Mouse (Mus musculus) heart, embryonic 15.5 days (tissue): ENCODE results near the gene Slc38a4. TPM values are rescaled to one million over a fixed set of nuclear protein-coding genes. Genes with fewer than 3 reads are reported as not detected.

Source experiments
- ATAC-seq: fragments of 200-750 bp; cut with Nextera tagmentation; replicated peaks from 2 replicates; pipeline ENCODE4 v1.8.0; 2017; ENCODE audit warnings: low read depth, moderate TSS enrichment; ENCODE audit not compliant: insufficient number of reproducible peaks, insufficient read depth, low FRiP score
- H3K27ac ChIP-seq: fragments of 300-500 bp; sonication (generic); 2 replicates; pipeline ENCODE4 v1.5.1; 2015; ENCODE audit warnings: mild to moderate bottlenecking, inconsistent platforms
- H3K27me3 ChIP-seq: fragments of 300-500 bp; sonication (generic); 2 replicates; pipeline ENCODE4 v1.6.1; 2015; ENCODE audit warnings: inconsistent platforms
- H3K36me3 ChIP-seq: fragments of 300-500 bp; sonication (generic); 2 replicates; pipeline ENCODE4 v1.6.1; 2015; ENCODE audit warnings: mild to moderate bottlenecking, inconsistent platforms
- H3K4me1 ChIP-seq: fragments of 300-500 bp; sonication (generic); replicated peaks from 2 replicates; pipeline ENCODE4 v1.6.1; 2015; ENCODE audit warnings: inconsistent platforms
- H3K4me2 ChIP-seq: fragments of 300-500 bp; sonication (generic); 2 replicates; pipeline ENCODE4 v1.6.1; 2015; ENCODE audit warnings: inconsistent platforms, mild to moderate bottlenecking, moderate library complexity
- H3K4me3 ChIP-seq: fragments of 300-500 bp; sonication (generic); 2 replicates; pipeline ENCODE4 v1.5.1; 2015; ENCODE audit warnings: mild to moderate bottlenecking, inconsistent platforms
- H3K9ac ChIP-seq: fragments of 300-500 bp; sonication (generic); 2 replicates; pipeline ENCODE4 v1.6.1; 2015; ENCODE audit warnings: mild to moderate bottlenecking, inconsistent platforms
- H3K9me3 ChIP-seq: fragments of 300-500 bp; sonication (generic); replicated peaks from 2 replicates; pipeline ENCODE4 v1.6.1; 2016; ENCODE audit warnings: inconsistent platforms
- WGBS: fragments of 180-500 bp; shearing (Covaris S2); methylation state at CpG from one replicate; pipeline ENCODE4 v1.1.7; 2015; ENCODE audit warnings: mixed read lengths; 5-methylcytosine and 5-hydroxymethylcytosine counted together
- polyA plus RNA-seq: library from polyadenylated mRNA; unstranded; fragments of >200 nt; fragmentation: Nextera tagmentation; extraction: Ambion mirVana; gene quantifications from 2 replicates; pipeline ENCODE4 v1.2.1, GENCODE M21; 2015

Slc38a4 gene
- polyA plus RNA-seq, 1 experiment from 2014 or later = 103 TPM

- Histone ChIP-seq H3K4me3 (no peak overlapping the region), H3K27ac (peak overlapping the region; percentile 63), H3K4me2 (peak overlapping the region; percentile 31), H3K9me3 (no peaks in the 10 kb centered on the region; the same call in 1 of the 2 replicates), H3K36me3 (no peaks in the 10 kb centered on the region), H3K9ac (no peak overlapping the region), H3K27me3 (no peaks in the 10 kb centered on the region), H3K4me1 (peaks cover 29% of the 10 kb centered on the region)
- no peak for ATAC-seq
- 27% methylated on average over 12 of the region's 12 CpGs for WGBS
Observed at GRCm38 (mm10) chr15:97050436-97050835, 5.3 kb downstream of the Slc38a4 start.

- H3K4me3 ChIP-seq = no peak overlapping the region
- no peaks in the 10 kb centered on the region for H3K36me3 ChIP-seq
- H3K9ac ChIP-seq = 0 out of 2 replicates have a peak overlapping the region, but pooled peaks have one; percentile 20
- no peak for ATAC-seq
- no peaks in the 10 kb centered on the region for H3K27me3 ChIP-seq
- peaks cover 29% of the 10 kb centered on the region for H3K4me1 ChIP-seq
- no peaks in the 10 kb centered on the region; the same call in 1 of the 2 replicates for H3K9me3 ChIP-seq
- H3K27ac ChIP-seq = peak overlapping the region; percentile 63
- H3K4me2 ChIP-seq = peak overlapping the region; percentile 31
- 58% methylated on average over 10 of the region's 10 CpGs for WGBS
Observed at GRCm38 (mm10) chr15:97050011-97050410, 5.7 kb downstream of the Slc38a4 start.

- Histone ChIP-seq H3K27me3 (no peaks in the 10 kb centered on the region), H3K4me2 (peak overlapping the region; percentile 31), H3K4me3 (no peak overlapping the region), H3K4me1 (peaks cover 29% of the 10 kb centered on the region), H3K9me3 (no peaks in the 10 kb centered on the region), H3K9ac (no peak overlapping the region), H3K36me3 (no peaks in the 10 kb centered on the region), H3K27ac (peak overlapping the region; percentile 63)
- no peak for ATAC-seq
- WGBS = 56% methylated on average over 11 of the region's 11 CpGs
Observed at GRCm38 (mm10) chr15:97049281-97049841, 6.4 kb downstream of the Slc38a4 start.

- no peak overlapping the region for H3K4me2 ChIP-seq
- H3K27ac ChIP-seq = no peak overlapping the region
- WGBS = 76% methylated on average over 5 of the region's 5 CpGs
Observed at GRCm38 (mm10) chr15:97048267-97048666, 7.5 kb downstream of the Slc38a4 start.

GRCm38 (mm10) chr15:97043921-97044320 is 11.8 kb downstream of the Slc38a4 start:
- Histone ChIP-seq H3K4me3 (no peak overlapping the region), H3K27ac (no peak overlapping the region), H3K4me2 (no peak overlapping the region), H3K9ac (no peak overlapping the region), H3K9me3 (no peaks in the 10 kb centered on the region), H3K27me3 (no peaks in the 10 kb centered on the region), H3K36me3 (no peaks in the 10 kb centered on the region), H3K4me1 (peaks cover 18% of the 10 kb centered on the region)
- ATAC-seq = no peak
- 91% methylated on average over 13 of the region's 13 CpGs for WGBS

More at GRCm38 (mm10) chr15:97048267-97048666, 7.5 kb downstream of the Slc38a4 start:
- Histone ChIP-seq H3K36me3 (no peaks in the 10 kb centered on the region), H3K9ac (no peak overlapping the region), H3K4me3 (no peak overlapping the region), H3K9me3 (no peaks in the 10 kb centered on the region), H3K4me1 (peaks cover 29% of the 10 kb centered on the region), H3K27me3 (no peaks in the 10 kb centered on the region)
- ATAC-seq = no peak

GRCm38 (mm10) chr15:97042001-97042491 is 13.7 kb downstream of the Slc38a4 start:
- H3K27me3 ChIP-seq = no peaks in the 10 kb centered on the region
- peaks cover 11% of the 10 kb centered on the region for H3K4me1 ChIP-seq
- peak overlapping the region; percentile 69 for H3K27ac ChIP-seq
- 0 out of 2 replicates have a peak, but pooled peaks have one; percentile 39 for ATAC-seq
- no peak overlapping the region for H3K4me2 ChIP-seq
- H3K9ac ChIP-seq = no peak overlapping the region
- no peaks in the 10 kb centered on the region for H3K36me3 ChIP-seq
- H3K9me3 ChIP-seq = no peaks in the 10 kb centered on the region
- 32% methylated on average over 7 of the region's 7 CpGs for WGBS
- H3K4me3 ChIP-seq = no peak overlapping the region

GRCm38 (mm10) chr15:97041182-97041581 is 14.6 kb downstream of the Slc38a4 start:
- Histone ChIP-seq H3K9ac (no peak overlapping the region), H3K27ac (peak overlapping the region; percentile 69), H3K27me3 (no peaks in the 10 kb centered on the region), H3K4me1 (peaks cover 11% of the 10 kb centered on the region), H3K4me3 (no peak overlapping the region), H3K9me3 (no peaks in the 10 kb centered on the region), H3K36me3 (no peaks in the 10 kb centered on the region), H3K4me2 (no peak overlapping the region)
- ATAC-seq = no peak
- WGBS = 84% methylated on average over 9 of the region's 9 CpGs

- WGBS = 85% methylated on average over 8 of the region's 8 CpGs
- peaks cover 21% of the 10 kb centered on the region for H3K4me1 ChIP-seq
- no peak overlapping the region for H3K27ac ChIP-seq
- no peaks in the 10 kb centered on the region for H3K27me3 ChIP-seq
- H3K4me2 ChIP-seq = no peak overlapping the region
- no peak overlapping the region for H3K4me3 ChIP-seq
- H3K9me3 ChIP-seq = no peaks in the 10 kb centered on the region
- H3K9ac ChIP-seq = no peak overlapping the region
- ATAC-seq = no peak
- no peaks in the 10 kb centered on the region for H3K36me3 ChIP-seq
Observed at GRCm38 (mm10) chr15:97037710-97038109, 18.0 kb downstream of the Slc38a4 start.

GRCm38 (mm10) chr15:97035892-97036291 is 19.9 kb downstream of the Slc38a4 start:
- Histone ChIP-seq H3K36me3 (no peaks in the 10 kb centered on the region), H3K27ac (no peak overlapping the region), H3K27me3 (no peaks in the 10 kb centered on the region), H3K9ac (no peak overlapping the region), H3K4me3 (no peak overlapping the region), H3K4me2 (no peak overlapping the region), H3K4me1 (peaks cover 10% of the 10 kb centered on the region), H3K9me3 (no peaks in the 10 kb centered on the region)
- 81% methylated on average over 6 of the region's 6 CpGs for WGBS
- no peak for ATAC-seq

GRCm38 (mm10) chr15:97033485-97033991 is 22.2 kb downstream of the Slc38a4 start:
- H3K9ac ChIP-seq = no peak overlapping the region
- H3K4me1 ChIP-seq = peaks cover 14% of the 10 kb centered on the region
- H3K36me3 ChIP-seq = no peaks in the 10 kb centered on the region
- no peak; the same call in 1 of the 2 replicates for ATAC-seq
- H3K4me2 ChIP-seq = no peak overlapping the region
- peak overlapping the region; percentile 61 for H3K27ac ChIP-seq
- WGBS = 25% methylated on average over 9 of the region's 9 CpGs
- no peaks in the 10 kb centered on the region for H3K9me3 ChIP-seq
- H3K4me3 ChIP-seq = no peak overlapping the region
- H3K27me3 ChIP-seq = no peaks in the 10 kb centered on the region

- Histone ChIP-seq H3K9me3 (no peaks in the 10 kb centered on the region), H3K27ac (no peak overlapping the region), H3K36me3 (no peaks in the 10 kb centered on the region), H3K27me3 (no peaks in the 10 kb centered on the region), H3K4me2 (no peak overlapping the region), H3K4me3 (no peak overlapping the region), H3K9ac (no peak overlapping the region), H3K4me1 (peaks cover 18% of the 10 kb centered on the region)
- 83% methylated on average over 5 of the region's 5 CpGs for WGBS
- no peak for ATAC-seq
Observed at GRCm38 (mm10) chr15:97031886-97032285, 23.9 kb downstream of the Slc38a4 start.

- H3K36me3 ChIP-seq = no peaks in the 10 kb centered on the region
- H3K27me3 ChIP-seq = no peaks in the 10 kb centered on the region
- 87% methylated on average over 10 of the region's 10 CpGs for WGBS
- H3K9me3 ChIP-seq = no peaks in the 10 kb centered on the region
- no peak overlapping the region for H3K4me3 ChIP-seq
- no peak overlapping the region for H3K27ac ChIP-seq
- no peak for ATAC-seq
- no peak overlapping the region for H3K4me2 ChIP-seq
- peaks cover 18% of the 10 kb centered on the region for H3K4me1 ChIP-seq
- no peak overlapping the region for H3K9ac ChIP-seq
Observed at GRCm38 (mm10) chr15:97030984-97031492, 24.7 kb downstream of the Slc38a4 start.
